Mouse (Mus musculus): ENCODE results near the gene Pdcl2.
A peak's percentile ranks its signal among the peaks of the same experiment; 100 is the strongest.

DNA sequence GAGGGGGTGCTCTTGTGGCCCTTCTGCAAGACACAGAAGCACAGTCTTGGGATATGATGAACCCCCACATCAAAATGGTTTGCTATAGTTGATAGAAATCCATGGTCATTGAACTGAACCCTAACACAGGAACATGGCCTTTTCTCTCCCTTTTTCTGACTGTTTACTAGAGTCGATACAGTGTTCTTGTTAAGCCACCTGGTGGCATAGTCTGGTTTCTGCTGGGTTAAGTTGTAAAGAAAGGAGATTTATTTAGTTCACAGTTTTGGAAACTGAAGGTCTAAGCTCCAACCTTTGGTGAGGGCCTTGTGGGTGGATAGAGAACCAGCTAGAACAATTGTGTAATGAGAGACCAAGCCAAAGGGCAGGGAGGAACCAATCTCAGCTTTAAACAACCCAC is 29.1 kb upstream of the Pdcl2 start:
- TF ChIP-seq CTCF (IDR thresholded peaks at IDR 0.05; ENCODE audit: low read depth) = 0 out of 2 replicates have a peak, but pooled peaks have one; percentile 12
- no peak for TF ChIP-seq EP300 (IDR thresholded peaks at IDR 0.05; ENCODE audit: low read depth)

All from heart, postnatal 0 days (tissue).